Comparison of ENCODE assay signal across 8 mouse cellular contexts in the genomic region with DNA sequence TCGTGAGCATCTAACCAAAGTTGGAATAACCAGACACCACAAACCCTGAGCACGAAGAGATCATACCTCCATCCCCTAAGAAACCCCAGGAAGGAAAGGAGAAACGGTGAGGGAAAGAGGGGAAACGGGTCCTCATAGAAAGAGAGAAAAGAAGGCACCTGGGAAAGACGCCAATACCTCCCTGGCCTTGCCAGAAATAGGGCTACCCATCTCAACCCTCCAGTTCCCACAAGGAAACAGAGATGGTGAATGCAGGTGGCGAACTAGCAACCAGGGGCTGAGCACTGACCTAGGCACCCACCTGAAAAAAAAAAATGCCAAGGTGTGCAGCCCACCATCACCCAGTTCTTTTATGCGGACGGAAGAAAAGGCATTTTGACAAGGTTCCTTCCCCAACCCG. TPM values are rescaled to one million over a fixed set of nuclear protein-coding genes. Genes with fewer than 3 reads are reported as not detected.
A peak's percentile ranks its signal among the peaks of the same experiment; 100 is the strongest.
DNase-seq lines count a peak whose midpoint lies in the region; ATAC-seq and TF ChIP-seq lines count a peak whose summit lies in the region.

No protein-coding gene starts in this region.

- intact Hi-C loops in left cerebral cortex, postnatal 4 days (cut with DNase I): no loop called here

- no peak for TF ChIP-seq POLR2A in MEL (IDR thresholded peaks at IDR 0.05; ENCODE audit: control insufficient read depth in 1 of 2, insufficient read depth in 1 of 2, low read depth in 1 of 2, low read length in 2 of 2, poor library complexity in 1 of 2)

- peak overlapping the region; percentile 63 to 89 for H3K4me3 ChIP-seq in heart, embryonic 14.5 days (ENCODE audit: control insufficient read depth in 1 of 2, insufficient read depth in 1 of 2, low read depth in 1 of 2, low read length in 2 of 2)
- peak overlapping the region; percentile 92 to 98 for H3K4me3 ChIP-seq in MEL (ENCODE audit: control insufficient read depth in 1 of 2, insufficient read depth in 1 of 2, low read depth in 2 of 2, low read length in 2 of 2)
- H3K4me3 ChIP-seq in forebrain, embryonic 15.5 days: peak overlapping the region; percentile 100
- peak overlapping the region; percentile 91 for H3K4me3 ChIP-seq in liver, postnatal 0 days (ENCODE audit: low read depth, low read length)

- H3K9ac ChIP-seq in heart, embryonic 14.5 days (ENCODE audit: low read length): peak overlapping the region; percentile 81; the same call in 1 of the 2 replicates
- peak overlapping the region; percentile 91 for H3K9ac ChIP-seq in MEL (ENCODE audit: control insufficient read depth, low read depth, low read length, poor library complexity, severe bottlenecking)
- peak overlapping the region; percentile 98 for H3K9ac ChIP-seq in forebrain, embryonic 15.5 days (replicated peaks)
- no peak overlapping the region for H3K9ac ChIP-seq in liver, postnatal 0 days (replicated peaks)

- no peaks in the 10 kb centered on the region for H3K9me3 ChIP-seq in heart, embryonic 14.5 days (ENCODE audit: control insufficient read depth, low read length)
- H3K9me3 ChIP-seq in MEL (replicated peaks; ENCODE audit: insufficient read depth, low read length): no peaks in the 10 kb centered on the region
- no peaks in the 10 kb centered on the region for H3K9me3 ChIP-seq in forebrain, embryonic 15.5 days
- no peaks in the 10 kb centered on the region for H3K9me3 ChIP-seq in liver, postnatal 0 days (ENCODE audit: low read length)

- peak overlapping the region; percentile 88 for H3K4me2 ChIP-seq in heart, embryonic 14.5 days (ENCODE audit: low read length)
- H3K4me2 ChIP-seq in forebrain, embryonic 15.5 days (replicated peaks): peak overlapping the region; percentile 84
- peak overlapping the region; percentile 79 for H3K4me2 ChIP-seq in liver, postnatal 0 days (ENCODE audit: low read depth, low read length)

- TF ChIP-seq EP300 in MEL (IDR thresholded peaks at IDR 0.05; ENCODE audit: low read depth in 1 of 2, low read length in 2 of 2): no peak
- no peak for TF ChIP-seq EP300 in liver, postnatal 0 days (IDR thresholded peaks at IDR 0.05; ENCODE audit: low read depth)

- ATAC-seq in heart, embryonic 14.5 days (ENCODE audit: insufficient number of reproducible peaks, insufficient read depth, low FRiP score, low read depth): no peak
- ATAC-seq in forebrain, embryonic 15.5 days (replicated peaks): no peak; the same call in 1 of the 2 replicates
- no peak for ATAC-seq in liver, postnatal 0 days

- H3K27ac ChIP-seq in heart, embryonic 14.5 days (replicated peaks in 1 of 2; ENCODE audit: control insufficient read depth in 1 of 2, insufficient read depth in 1 of 2, low read depth in 2 of 2, low read length in 2 of 2): no peak overlapping the region
- no peak overlapping the region for H3K27ac ChIP-seq in MEL (ENCODE audit: control insufficient read depth, low read depth, low read length)
- H3K27ac ChIP-seq in forebrain, embryonic 15.5 days (replicated peaks): peak overlapping the region; percentile 93; the same call in 1 of the 2 replicates
- H3K27ac ChIP-seq in liver, postnatal 0 days (ENCODE audit: low read depth): no peak overlapping the region

- DNase-seq in heart, adult 18-20 months: no peak
- no peak for DNase-seq in MEL (ENCODE audit: low read depth, low spot score)
- DNase-seq in liver, postnatal 0 days: no peak
- DNase-seq in frontal cortex, postnatal 25 days (ENCODE audit: low spot score in 2 of 2): no peak
- no peak for DNase-seq in natural killer cell, adult 2 months (ENCODE audit: low spot score in 2 of 2)
- no peak for DNase-seq in left cerebral cortex, postnatal 4 days

- no peaks in the 10 kb centered on the region for H3K36me3 ChIP-seq in heart, embryonic 14.5 days (ENCODE audit: control insufficient read depth, insufficient read depth, low read length)
- peaks cover 0 to 12% of the 10 kb centered on the region in 2 experiments; a peak in 2 of 4 replicates for H3K36me3 ChIP-seq in MEL (ENCODE audit: control insufficient read depth in 1 of 2, insufficient read depth in 2 of 2, low read length in 2 of 2)
- H3K36me3 ChIP-seq in forebrain, embryonic 15.5 days: no peaks in the 10 kb centered on the region
- no peaks in the 10 kb centered on the region for H3K36me3 ChIP-seq in liver, postnatal 0 days (replicated peaks; ENCODE audit: insufficient read depth, low read length)

- H3K27me3 ChIP-seq in heart, embryonic 14.5 days (ENCODE audit: control insufficient read depth, insufficient read depth, low read length): peaks cover 17% of the 10 kb centered on the region
- no peaks in the 10 kb centered on the region for H3K27me3 ChIP-seq in MEL (ENCODE audit: control insufficient read depth in 1 of 2, insufficient read depth in 2 of 2, low read length in 2 of 2)
- no peaks in the 10 kb centered on the region for H3K27me3 ChIP-seq in forebrain, embryonic 15.5 days
- H3K27me3 ChIP-seq in liver, postnatal 0 days (ENCODE audit: insufficient read depth, low read length): peaks cover 10% of the 10 kb centered on the region

- TF ChIP-seq CTCF in MEL (IDR thresholded peaks at IDR 0.05 in 2 of 3, conservative IDR thresholded peaks at IDR 0.05 in 1 of 3; ENCODE audit: control insufficient read depth in 1 of 3, insufficient read depth in 1 of 3, low read depth in 2 of 3, low read length in 3 of 3, poor library complexity in 1 of 3, severe bottlenecking in 1 of 3): no peak
- no peak for TF ChIP-seq CTCF in liver, postnatal 0 days (IDR thresholded peaks at IDR 0.05; ENCODE audit: low read depth)

- peaks cover 2 to 7% of the 10 kb centered on the region in 2 experiments; a peak in 1 of 4 replicates for H3K4me1 ChIP-seq in heart, embryonic 14.5 days (ENCODE audit: control insufficient read depth in 2 of 2, insufficient read depth in 2 of 2, low read length in 2 of 2)
- peaks cover 2 to 17% of the 10 kb centered on the region in 2 experiments; a peak in 3 of 4 replicates for H3K4me1 ChIP-seq in MEL (ENCODE audit: control insufficient read depth in 1 of 2, insufficient read depth in 2 of 2, low read length in 2 of 2)
- peaks cover 25% of the 10 kb centered on the region for H3K4me1 ChIP-seq in forebrain, embryonic 15.5 days
- peaks cover 7% of the 10 kb centered on the region; the same call in 1 of the 2 replicates for H3K4me1 ChIP-seq in liver, postnatal 0 days (ENCODE audit: insufficient read depth)

- WGBS in heart, embryonic 14.5 days: 37% methylated on average over 9 of the region's 9 CpGs
- 26% methylated on average over 9 of the region's 9 CpGs for WGBS in forebrain, embryonic 15.5 days
- WGBS in liver, postnatal 0 days (ENCODE audit: insufficient replicate concordance): 30% methylated on average over 9 of the region's 9 CpGs

- H3K79me2 ChIP-seq in MEL (ENCODE audit: control insufficient read depth, insufficient read depth, low read length, poor library complexity): peaks cover 4% of the 10 kb centered on the region; the same call in 1 of the 2 replicates

- TF ChIP-seq RAD21 in MEL (IDR thresholded peaks at IDR 0.05; ENCODE audit: low read depth, low read length): no peak

TF ChIP-seq in MEL, 35 proteins besides CTCF, POLR2A, EP300 and RAD21:
- no peak for TF ChIP-seq GATA1 (IDR thresholded peaks at IDR 0.05; ENCODE audit: low read depth, low read length)
- TF ChIP-seq ZNF384 (IDR thresholded peaks at IDR 0.05; ENCODE audit: low read depth, low read length): 0 out of 2 replicates have a peak, but pooled peaks have one; percentile 21

RNA-seq across cellular contexts. Expression of gene Tmem229b, which starts 1.4 kb away (rescaled TPM):
- 1.8 and 2.2 TPM in 2 replicates for polyA plus RNA-seq in heart, embryonic 14.5 days (2014; fragmentation: Nextera tagmentation; extraction: Ambion mirVana)
- 1 to 10 TPM; 3.6 to 4.3 TPM for total RNA-seq in heart, adult 18-20 months (2021)
- 13.5 and 13.8 TPM in 2 replicates for total RNA-seq in MEL (2012; rRNA removed)
- polyA plus RNA-seq in MEL (2012; ENCODE audit: insufficient read depth in 1 of 2, insufficient read length in 2 of 2, low read depth in 1 of 2, low replicate concordance in 2 of 2, missing spikeins in 1 of 2): 10 to 100 TPM in 1 of 2 experiments, not detected in 1; 20.5 TPM
- 55.1 and 58.6 TPM in 2 replicates for polyA plus RNA-seq in forebrain, embryonic 15.5 days (2015; fragmentation: Nextera tagmentation; extraction: Ambion mirVana)
- 2.9 and 3.6 TPM in 2 replicates for polyA plus RNA-seq in liver, postnatal 0 days (2015; fragmentation: Nextera tagmentation; extraction: Ambion mirVana)
- total RNA-seq in left cerebral cortex, postnatal 4 days (2021): 100 to 1,000 TPM; 116 to 121 TPM

RNA-seq across cellular contexts. Expression of gene Plekhh1, which starts 22.9 kb away (rescaled TPM):
- polyA plus RNA-seq in heart, embryonic 14.5 days (2014; fragmentation: Nextera tagmentation; extraction: Ambion mirVana): 2.4 and 2.6 TPM in 2 replicates
- total RNA-seq in heart, adult 18-20 months (2021): 1 to 10 TPM; 1.2 to 2.5 TPM
- 0.35 and 0.39 TPM in 2 replicates for total RNA-seq in MEL (2012; rRNA removed)
- polyA plus RNA-seq in MEL (2012; ENCODE audit: insufficient read depth in 1 of 2, insufficient read length in 2 of 2, low read depth in 1 of 2, low replicate concordance in 2 of 2, missing spikeins in 1 of 2): 1 to 10 TPM in 1 of 2 experiments, not detected in 1; 2.3 TPM
- polyA plus RNA-seq in forebrain, embryonic 15.5 days (2015; fragmentation: Nextera tagmentation; extraction: Ambion mirVana): 1.6 and 1.7 TPM in 2 replicates
- polyA plus RNA-seq in liver, postnatal 0 days (2015; fragmentation: Nextera tagmentation; extraction: Ambion mirVana): 0.22 and 0.26 TPM in 2 replicates
- 1 to 10 TPM; 3.3 to 3.5 TPM for total RNA-seq in left cerebral cortex, postnatal 4 days (2021)
